Mouse (Mus musculus): ENCODE data around the gene Gm11937.

The Gm11937 gene

GRCm38 (mm10) chr11:99581564-99581963 lies 28.4 kb downstream of the Gm11937 start:
- DNase-seq (ENCODE audit: low spot score in 2 of 2) = no peak

GRCm38 (mm10) chr11:99581051-99581450 lies 28.9 kb downstream of the Gm11937 start:
- DNase-seq (ENCODE audit: low spot score in 2 of 2) = no peak

GRCm38 (mm10) chr11:99580636-99581035 lies 29.4 kb downstream of the Gm11937 start, which contains the start of gene Krtap1-5:
Krtap1-5 (minus strand) TSS chr11:99581016.
- DNase-seq (ENCODE audit: low spot score in 2 of 2) = no peak

- DNase-seq (ENCODE audit: low spot score in 2 of 2) = peak; percentile 18 to 63
Observed at GRCm38 (mm10) chr11:99574106-99574505, 35.9 kb downstream of the Gm11937 start.

- DNase-seq (ENCODE audit: low spot score in 2 of 2) = no peak
Observed at GRCm38 (mm10) chr11:99573164-99573563, 36.8 kb downstream of the Gm11937 start.

- no peak for DNase-seq (ENCODE audit: low spot score in 2 of 2)
Observed at GRCm38 (mm10) chr11:99566530-99566929, 43.5 kb downstream of the Gm11937 start, which contains the start of gene Krtap3-1. Krtap3-1 (minus strand) TSS chr11:99566630.

GRCm38 (mm10) chr11:99562580-99562979 lies 47.4 kb downstream of the Gm11937 start:
- DNase-seq (ENCODE audit: low spot score in 2 of 2) = no peak

Data from frontal cortex, postnatal 14 days (tissue).